Mouse (Mus musculus): ENCODE data around the gene Cnksr3.

The Cnksr3 gene

DNA sequence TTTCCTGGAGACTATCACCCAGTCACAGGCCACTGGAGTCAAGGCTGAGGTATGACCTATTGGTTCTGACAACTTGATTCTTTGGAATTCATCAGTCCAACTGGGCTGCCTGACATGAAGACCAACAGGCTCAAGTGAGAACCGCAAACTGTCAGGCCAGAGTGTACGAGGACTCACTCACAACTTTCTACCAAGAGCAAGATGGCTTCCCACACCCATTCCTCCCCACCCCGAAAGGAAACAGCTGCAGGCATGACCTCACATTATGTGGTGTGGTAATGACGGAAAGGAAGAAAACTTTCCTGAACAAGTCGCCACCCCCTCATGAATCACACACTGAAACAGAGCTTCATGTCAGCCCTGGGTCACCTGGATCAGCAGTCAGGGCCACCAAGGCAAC, 66.4 kb downstream of the Cnksr3 start:
- peak; percentile 93 for DNase-seq

- peak; percentile 92 for DNase-seq
Observed at GRCm38 (mm10) chr10:7144081-7144783, 67.8 kb downstream of the Cnksr3 start.

- peak; percentile 94 for DNase-seq
Observed at GRCm38 (mm10) chr10:7142287-7142686, 69.8 kb downstream of the Cnksr3 start.

DNA sequence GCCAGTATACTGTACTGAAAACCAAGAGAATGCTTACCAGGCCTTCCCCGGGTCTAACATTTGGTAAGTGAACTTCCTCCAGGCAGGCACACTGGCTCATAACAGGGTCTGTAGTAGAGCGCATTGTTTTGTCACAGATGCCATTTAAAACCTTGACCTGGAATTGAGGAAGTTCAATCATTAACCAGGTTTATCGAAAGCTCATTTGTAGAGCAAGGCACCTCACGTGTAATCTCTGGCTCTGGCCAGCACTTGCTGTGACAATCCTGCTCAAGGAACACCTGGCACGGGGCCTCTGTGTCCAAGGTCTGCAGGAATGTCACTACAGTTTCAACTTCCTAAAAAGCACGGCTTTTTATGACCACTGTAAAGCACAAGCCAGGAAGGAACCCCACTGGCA, 71.8 kb downstream of the Cnksr3 start:
- no peak for DNase-seq

GRCm38 (mm10) chr10:7138049-7138448, 74.0 kb downstream of the Cnksr3 start:
- DNase-seq, result no peak

GRCm38 (mm10) chr10:7135751-7136150, 76.3 kb downstream of the Cnksr3 start:
- DNase-seq, result no peak

DNA sequence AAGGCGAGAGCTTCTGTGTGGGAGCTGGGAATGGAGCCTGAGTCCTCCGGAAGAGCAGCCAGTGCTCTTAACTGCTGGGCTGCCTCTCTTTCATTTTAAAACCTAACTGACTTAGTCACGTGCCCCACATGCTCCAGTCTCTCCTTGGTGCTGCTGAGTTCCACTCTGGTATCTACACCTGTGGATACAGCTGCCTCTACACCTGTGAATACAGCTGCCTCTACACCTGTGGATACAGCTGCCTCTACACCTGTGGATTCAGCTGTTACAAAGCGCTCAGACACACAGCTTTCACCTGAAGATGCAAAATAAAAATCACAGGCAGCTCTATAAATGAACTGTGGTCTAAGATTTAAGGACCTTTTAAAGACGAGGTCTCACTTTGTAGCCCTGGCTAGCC, 79.0 kb downstream of the Cnksr3 start:
- DNase-seq, result no peak

DNA sequence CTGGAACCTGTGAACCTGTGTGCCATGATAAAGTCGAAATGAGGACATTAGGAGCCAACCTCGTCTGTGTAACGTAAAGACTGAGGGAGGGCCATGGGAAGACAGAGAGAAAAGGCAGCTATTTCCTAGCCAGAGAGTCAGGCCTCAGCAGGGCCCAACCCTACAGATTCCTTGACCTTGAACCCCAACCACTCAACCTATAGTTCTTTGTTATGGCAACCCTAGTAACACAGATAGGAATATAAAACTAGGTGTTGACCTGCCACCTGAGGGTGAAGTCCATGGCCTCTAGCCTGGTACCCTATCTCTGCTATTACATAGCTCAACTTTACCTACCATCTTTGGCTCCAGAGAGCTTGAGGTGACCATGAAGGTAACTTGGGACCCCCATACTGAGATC, 80.6 kb downstream of the Cnksr3 start:
- no peak for DNase-seq

GRCm38 (mm10) chr10:7127828-7128227, 84.2 kb downstream of the Cnksr3 start:
- DNase-seq, result peak; percentile 22

DNA sequence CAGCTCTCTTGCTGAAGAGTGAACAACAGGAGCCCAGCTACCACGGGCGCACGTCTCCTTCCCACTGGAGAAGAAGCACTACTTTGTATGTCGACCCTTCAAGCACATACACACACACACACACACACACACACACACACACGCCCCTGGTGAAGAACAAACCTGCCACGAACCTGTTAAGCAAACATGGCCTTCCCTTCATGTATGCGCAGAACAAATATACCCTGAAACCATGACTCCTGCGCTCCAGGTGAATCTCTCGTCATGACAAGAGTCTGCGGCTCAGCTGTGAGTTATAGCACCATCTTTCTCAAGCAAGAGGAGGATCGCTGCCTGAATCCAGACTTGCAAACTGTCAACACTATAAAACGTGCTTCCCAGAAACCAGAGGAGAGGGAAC, 85.2 kb downstream of the Cnksr3 start:
- DNase-seq, result no peak

GRCm38 (mm10) chr10:7126287-7126686, 85.8 kb downstream of the Cnksr3 start:
- peak; percentile 89 for DNase-seq

DNA sequence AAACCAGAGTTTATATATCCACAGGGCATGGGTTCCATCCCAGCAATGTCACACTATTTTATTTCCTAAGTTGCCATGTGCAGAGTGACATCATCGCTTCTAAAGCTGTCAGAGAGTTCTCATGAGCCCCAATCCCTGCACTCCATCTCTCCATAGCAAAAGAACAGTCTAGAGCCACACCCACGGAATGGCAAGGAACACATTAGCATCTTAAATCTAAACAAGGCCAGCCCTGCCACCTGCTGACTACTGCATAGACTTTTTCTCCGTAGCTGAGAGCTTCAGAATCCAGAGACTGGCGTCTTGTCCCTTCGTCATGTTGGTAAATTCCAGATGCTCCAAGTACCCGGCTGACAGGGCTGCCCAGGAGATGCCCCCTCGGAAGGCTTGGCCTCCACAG, 87.0 kb downstream of the Cnksr3 start:
- DNase-seq, result no peak

GRCm38 (mm10) chr10:7122294-7122693, 89.7 kb downstream of the Cnksr3 start:
- DNase-seq, result peak; percentile 94

DNA sequence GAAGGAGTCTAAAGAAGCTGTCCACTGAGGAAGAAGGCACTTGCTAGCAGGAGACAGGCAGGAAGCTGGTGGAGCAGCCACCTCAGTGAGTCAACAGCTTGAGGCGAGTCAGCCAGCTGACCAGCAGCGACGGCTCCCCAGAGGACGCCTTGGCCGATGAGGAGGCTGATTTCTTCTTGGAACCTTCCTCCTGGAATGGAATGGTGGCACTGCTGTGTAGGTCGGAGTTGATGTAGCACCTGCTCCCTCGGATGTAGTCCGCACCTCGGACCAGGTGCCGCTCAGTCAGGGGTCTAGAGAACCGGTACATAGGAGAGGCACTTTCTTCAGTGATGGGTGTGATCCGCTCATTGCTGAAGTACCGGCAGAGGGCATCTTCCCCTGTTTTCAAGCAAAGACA, 91.8 kb downstream of the Cnksr3 start:
- no peak for DNase-seq

DNA sequence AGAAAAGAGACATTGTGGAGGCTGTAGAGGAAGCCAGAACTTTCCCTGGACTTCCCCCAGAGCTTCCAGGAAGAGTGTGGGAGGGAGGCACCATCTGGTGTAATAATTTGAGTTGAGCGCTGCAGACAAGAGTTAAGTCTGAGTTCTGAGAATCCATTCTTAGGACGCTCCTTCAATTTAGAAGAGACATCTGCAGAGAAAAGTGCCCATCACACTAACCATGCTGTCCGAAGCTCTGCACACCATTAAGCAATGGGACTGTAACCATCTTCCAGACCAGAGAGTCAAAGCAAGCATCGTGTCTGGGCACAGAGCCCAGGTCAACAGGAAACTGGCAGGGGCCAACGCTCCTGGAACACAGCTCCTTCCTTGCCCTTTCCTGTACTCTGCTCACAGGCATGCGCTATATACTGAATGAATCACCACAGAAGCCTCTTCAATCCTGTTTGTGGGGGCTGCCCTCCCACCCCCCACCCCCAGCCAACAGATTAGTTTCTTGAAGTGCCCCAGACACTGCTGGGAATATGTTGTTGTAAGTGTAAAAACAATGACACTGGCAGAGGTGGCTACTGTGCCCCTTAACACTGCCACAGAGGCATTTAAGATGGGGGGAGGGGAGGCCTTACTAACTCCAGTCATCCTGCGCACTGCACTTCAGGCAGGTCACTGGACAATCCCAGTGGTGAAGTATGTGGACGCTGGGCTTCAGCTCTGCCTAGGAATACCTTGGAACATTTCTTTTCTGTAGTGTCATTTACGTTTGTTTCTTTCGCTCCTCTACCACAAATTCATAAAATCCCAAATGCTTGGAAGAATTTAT, 93.6 kb downstream of the Cnksr3 start:
- peak; percentile 99 for DNase-seq

DNA sequence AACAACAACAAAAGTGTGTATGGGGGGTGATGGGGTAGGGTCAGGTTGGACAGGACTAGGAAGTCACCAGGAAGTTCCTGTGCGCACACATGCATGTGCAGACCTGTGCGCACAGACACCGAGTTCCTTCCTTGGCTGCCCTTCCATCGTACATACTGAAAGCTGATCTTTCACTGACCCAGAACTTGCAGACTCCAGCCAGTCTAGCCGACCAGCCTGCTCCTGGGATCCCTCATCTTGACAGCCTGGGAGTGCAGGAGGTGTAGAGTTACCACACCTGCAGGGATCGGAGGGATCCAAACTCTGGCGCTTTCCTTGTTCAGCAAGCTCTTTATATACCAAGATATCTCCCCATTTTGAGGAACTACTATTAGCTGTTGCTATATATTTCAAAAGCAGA, 94.3 kb downstream of the Cnksr3 start:
- DNase-seq, result peak; percentile 90

DNA sequence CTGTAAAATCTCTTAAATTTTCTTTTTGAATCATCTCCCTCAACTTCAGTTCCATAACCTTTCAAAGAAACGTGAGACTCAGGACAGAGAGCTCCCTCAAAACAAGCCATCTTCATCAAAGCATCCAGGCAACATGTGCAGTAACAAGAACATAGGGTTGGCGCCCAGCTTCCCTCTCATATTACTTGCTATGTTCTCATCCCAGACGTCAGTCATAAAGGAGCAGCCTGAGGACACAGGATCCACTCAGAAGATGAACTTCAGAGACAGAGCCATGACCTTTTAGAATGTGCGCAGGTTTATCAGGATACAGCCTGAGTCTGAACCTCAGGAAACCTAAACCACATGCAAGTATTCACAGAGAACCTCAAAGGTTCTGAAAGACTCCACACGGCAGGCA, 97.2 kb downstream of the Cnksr3 start:
- DNase-seq, result peak; percentile 74

DNA sequence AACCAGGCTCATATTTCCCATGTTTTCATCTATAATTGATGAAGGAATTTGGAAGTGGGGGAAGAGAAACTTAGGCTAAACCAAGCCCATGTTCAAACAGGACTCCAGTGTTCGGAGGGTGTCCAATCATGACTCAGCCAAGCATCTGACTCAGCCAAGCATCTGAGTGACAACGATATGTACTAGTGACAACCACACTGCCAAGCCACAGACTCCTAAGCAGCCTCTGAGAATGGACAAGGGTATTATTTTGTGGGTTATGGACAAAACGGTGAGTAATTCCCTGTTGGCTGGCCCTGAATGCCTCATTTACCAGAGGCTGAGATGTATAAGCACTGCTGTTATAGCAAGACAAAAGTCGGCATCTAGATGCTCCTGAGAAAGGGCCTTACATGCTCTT, 98.3 kb downstream of the Cnksr3 start:
- DNase-seq, result peak; percentile 44

- no peak for DNase-seq
Observed at GRCm38 (mm10) chr10:7113144-7113543, 98.9 kb downstream of the Cnksr3 start.

- DNase-seq, result peak; percentile 95
Observed at GRCm38 (mm10) chr10:7111462-7112000, 100.5 kb downstream of the Cnksr3 start.

DNA sequence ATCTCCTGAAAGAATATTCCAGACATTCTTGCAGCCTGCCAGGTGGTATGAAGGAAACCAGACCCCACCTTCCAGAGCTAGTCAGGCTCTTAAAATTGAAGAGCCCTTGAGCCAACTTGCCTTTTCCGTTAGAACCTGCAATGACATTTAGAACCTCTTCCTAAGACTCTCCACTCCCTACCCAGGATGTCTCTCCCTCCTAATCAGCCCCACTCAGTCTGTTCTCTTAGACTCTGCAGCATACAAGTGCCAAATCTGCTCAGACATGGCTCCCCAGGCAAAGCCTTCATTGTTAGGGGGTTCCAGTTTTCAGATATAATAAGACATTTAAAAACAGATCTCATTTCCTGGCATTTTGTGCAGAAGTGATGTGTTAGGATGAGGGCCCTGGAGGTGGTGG, 108.2 kb downstream of the Cnksr3 start:
- DNase-seq, result peak; percentile 53

DNA sequence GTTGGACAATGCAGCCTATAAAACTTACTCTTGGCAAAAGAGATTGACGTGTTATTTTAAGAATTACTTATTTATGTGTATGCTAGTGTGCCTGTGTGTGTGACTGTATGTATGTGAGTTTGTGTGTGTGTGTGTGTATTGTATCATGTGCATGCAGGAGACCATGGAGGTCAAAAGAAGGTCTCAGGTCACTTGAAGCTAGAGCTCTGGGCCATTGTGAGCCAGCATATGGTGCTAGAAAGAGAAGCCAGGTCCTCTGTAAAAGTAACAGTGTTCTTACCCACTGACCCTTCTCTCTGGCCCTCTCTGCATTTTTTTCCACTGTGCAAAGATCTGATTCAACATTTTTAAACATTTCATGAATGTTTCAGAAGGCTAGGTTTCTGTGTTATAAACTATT, 134.1 kb downstream of the Cnksr3 start:
- DNase-seq, result no peak

DNA sequence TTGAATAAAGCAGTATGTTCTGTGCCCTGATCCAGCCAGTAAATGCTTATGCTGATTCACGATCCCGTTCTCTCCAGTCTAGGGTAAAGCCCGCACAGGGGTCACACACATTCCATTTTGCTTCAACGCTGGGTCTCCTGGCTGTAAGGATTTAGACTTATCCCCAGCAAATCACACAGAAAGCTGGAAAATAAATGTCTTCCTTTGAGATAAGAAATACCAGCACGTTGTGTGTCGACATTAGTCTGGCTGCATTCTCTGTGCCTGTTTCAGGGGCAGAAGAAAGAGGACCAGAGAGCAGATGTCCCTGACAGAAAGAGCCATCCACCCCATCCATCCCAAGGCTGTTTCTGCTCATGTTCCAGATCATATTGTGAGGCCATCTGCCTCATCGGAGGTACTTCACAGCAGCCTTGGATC, 134.6 kb downstream of the Cnksr3 start:
- no peak for DNase-seq

GRCm38 (mm10) chr10:7076662-7077211, 135.3 kb downstream of the Cnksr3 start:
- DNase-seq, result no peak
